Mouse (Mus musculus) embryonic facial prominence, embryonic 12.5 days (tissue): ENCODE results near the gene 9930104L06Rik. TPM values are rescaled to one million over a fixed set of nuclear protein-coding genes. Genes with fewer than 3 reads are reported as not detected.
"Not testable (repeated sequence)": the region's sequence is repeated elsewhere in the genome, so short reads cannot be mapped to it uniquely, and the experiment has no call there.

Experiments used
- ATAC-seq: fragments of 200-750 bp; cut with Nextera tagmentation; 2 replicates; pipeline ENCODE4 v1.8.0; 2017; ENCODE audit not compliant: insufficient number of reproducible peaks, insufficient read depth, low FRiP score, low TSS enrichment
- H3K27ac ChIP-seq: fragments of 300-500 bp; sonication (generic); 2 replicates; pipeline ENCODE4 v1.5.1; 2016; ENCODE audit warnings: mild to moderate bottlenecking
- H3K27me3 ChIP-seq: fragments of 300-500 bp; sonication (generic); 2 replicates; pipeline ENCODE4 v1.6.1; 2016; ENCODE audit warnings: mild to moderate bottlenecking, moderate library complexity
- H3K36me3 ChIP-seq: fragments of 300-500 bp; sonication (generic); 2 replicates; pipeline ENCODE4 v1.6.1; 2016; ENCODE audit warnings: mild to moderate bottlenecking
- H3K4me1 ChIP-seq: fragments of 300-500 bp; sonication (generic); 2 replicates; pipeline ENCODE4 v1.6.1; 2016
- H3K4me2 ChIP-seq: fragments of 300-500 bp; sonication (generic); replicated peaks from 2 replicates; pipeline ENCODE4 v1.6.1; 2016; ENCODE audit warnings: mild to moderate bottlenecking, moderate library complexity
- H3K4me3 ChIP-seq: fragments of 300-500 bp; sonication (generic); 2 replicates; pipeline ENCODE4 v1.5.1; 2016; ENCODE audit warnings: mild to moderate bottlenecking
- H3K9ac ChIP-seq: fragments of 300-500 bp; sonication (generic); 2 replicates; pipeline ENCODE4 v1.6.1; 2016; ENCODE audit warnings: mild to moderate bottlenecking, moderate library complexity
- H3K9me3 ChIP-seq: fragments of 300-500 bp; sonication (generic); 2 replicates; pipeline ENCODE4 v1.6.1; 2016; ENCODE audit warnings: mild to moderate bottlenecking, moderate library complexity
- WGBS: fragments of 180-500 bp; shearing (Covaris S2); methylation state at CpG from one replicate; pipeline ENCODE4 v1.1.7; 2016; 5-methylcytosine and 5-hydroxymethylcytosine counted together
- polyA plus RNA-seq: library from polyadenylated mRNA; unstranded; fragments of >200 nt; fragmentation: Nextera tagmentation; extraction: Ambion mirVana; gene quantifications from 2 replicates; pipeline ENCODE4 v1.2.1, GENCODE M21; 2016

The 9930104L06Rik gene
- polyA plus RNA-seq, 1 experiment from 2014 or later = 19.5 TPM

DNA sequence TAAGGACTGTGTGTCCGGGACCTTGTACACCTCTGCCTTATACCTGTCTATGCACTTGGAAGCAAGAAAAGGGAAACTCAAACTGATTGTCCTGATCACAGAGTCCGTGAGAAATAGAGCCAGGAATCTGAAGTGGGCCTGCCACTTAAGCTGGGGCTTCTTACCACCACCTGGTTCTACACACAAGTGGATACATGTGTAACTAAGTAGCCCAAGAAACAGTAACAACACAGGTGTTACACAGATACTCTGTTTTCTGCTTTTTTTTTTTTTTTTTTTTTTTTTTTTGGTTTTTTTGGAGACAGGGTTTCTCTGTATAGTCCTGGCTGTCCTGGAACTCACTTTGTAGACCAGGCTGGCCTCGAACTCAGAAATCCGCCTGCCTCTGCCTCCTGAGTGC, 2.4 kb downstream of the 9930104L06Rik start, which contains the start of gene Cdca8:
TSS of gene Cdca8 (minus strand) at position 101 of the 400 bp plus-strand sequence.
- Histone ChIP-seq H3K4me2 (peak within 1 kb of the TSS; percentile 89; the same call in 1 of the 2 replicates), H3K36me3 (peaks cover 30% of the 10 kb centered on the region; the same call in 1 of the 2 replicates), H3K4me1 (peaks cover 19% of the 10 kb centered on the region)
- H3K9me3 ChIP-seq, H3K4me3 ChIP-seq, ATAC-seq, H3K27me3 ChIP-seq, H3K27ac ChIP-seq, H3K9ac ChIP-seq: not testable (repeated sequence)
- 93% methylated on average over 4 of the region's 4 CpGs for WGBS

DNA sequence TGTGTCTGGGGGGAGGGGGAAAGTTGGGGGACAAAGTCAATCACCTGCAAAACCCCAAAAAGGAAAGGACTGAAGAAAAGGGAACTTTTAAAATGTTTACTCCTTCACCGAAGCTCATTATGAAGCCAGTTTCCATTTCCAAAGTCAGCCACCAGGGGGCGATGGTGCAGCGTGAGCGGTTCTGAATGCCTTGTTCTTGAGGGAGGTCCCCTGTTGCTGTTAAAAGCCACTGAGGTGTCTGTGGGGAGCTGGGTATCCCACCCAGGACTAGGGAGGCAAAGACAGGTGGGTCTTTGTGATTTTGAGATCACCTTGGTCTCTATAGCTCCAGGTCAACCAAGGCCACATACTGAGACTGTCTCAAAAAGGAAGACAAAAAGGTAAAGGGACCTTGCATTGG, 6.2 kb downstream of the 9930104L06Rik start:
- no peaks in the 10 kb centered on the region for H3K9me3 ChIP-seq
- no peaks in the 10 kb centered on the region for H3K27me3 ChIP-seq
- ATAC-seq = no peak
- H3K36me3 ChIP-seq = peaks cover 30% of the 10 kb centered on the region; the same call in 1 of the 2 replicates
- H3K4me2 ChIP-seq = no peak overlapping the region
- H3K4me3 ChIP-seq = no peak overlapping the region
- H3K27ac ChIP-seq = no peak overlapping the region
- WGBS = 11% methylated on average over 4 of the region's 4 CpGs
- no peak overlapping the region for H3K9ac ChIP-seq
- H3K4me1 ChIP-seq = peaks cover 3% of the 10 kb centered on the region

DNA sequence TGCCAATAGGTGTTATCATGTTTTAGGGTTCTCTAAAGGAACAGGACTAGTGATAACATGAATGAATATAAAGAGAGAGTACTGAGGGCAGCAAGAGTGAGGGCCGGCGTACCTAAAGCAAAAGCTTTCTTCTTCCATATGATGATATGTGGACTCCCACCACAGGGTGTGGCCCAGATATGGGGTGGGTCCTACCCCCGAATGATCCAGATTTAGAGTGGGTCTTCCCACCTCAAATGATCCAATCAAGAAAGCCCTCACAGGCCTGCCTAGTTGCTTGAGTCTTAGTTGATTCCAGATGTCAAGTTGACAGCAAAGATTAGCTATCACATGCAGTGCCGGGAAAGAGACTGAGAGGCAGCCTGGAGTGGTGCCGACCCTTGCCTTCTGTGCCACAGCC, 6.9 kb downstream of the 9930104L06Rik start:
- H3K27ac ChIP-seq = no peak overlapping the region
- no peak overlapping the region for H3K4me2 ChIP-seq
- WGBS = 50% methylated on average over 5 of the region's 5 CpGs
- H3K36me3 ChIP-seq = peaks cover 24% of the 10 kb centered on the region; the same call in 1 of the 2 replicates
- H3K9me3 ChIP-seq = no peaks in the 10 kb centered on the region
- H3K4me1 ChIP-seq = no peaks in the 10 kb centered on the region
- no peak for ATAC-seq
- no peaks in the 10 kb centered on the region for H3K27me3 ChIP-seq
- H3K4me3 ChIP-seq = no peak overlapping the region
- no peak overlapping the region for H3K9ac ChIP-seq

DNA sequence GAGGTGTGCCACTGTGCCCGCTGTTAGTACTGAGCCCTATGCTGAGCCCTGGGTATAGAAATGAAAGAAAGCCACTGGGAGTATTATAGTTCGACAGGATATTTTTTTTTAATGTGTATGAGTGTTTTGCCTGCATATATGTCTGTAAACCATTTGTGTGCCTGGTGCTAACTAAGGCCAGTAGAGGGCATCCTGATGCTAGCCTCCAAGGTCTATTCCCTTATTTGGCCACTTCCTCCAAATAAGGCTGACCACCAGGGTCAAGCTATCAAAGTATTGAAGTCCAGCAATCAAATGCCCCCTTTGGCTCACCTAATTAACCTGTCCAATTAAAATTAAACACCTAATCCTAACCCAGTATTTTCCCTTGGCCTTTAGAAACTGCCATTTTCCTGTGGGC, 8.1 kb downstream of the 9930104L06Rik start:
- no peak overlapping the region for H3K9ac ChIP-seq
- H3K27me3 ChIP-seq = no peaks in the 10 kb centered on the region
- H3K9me3 ChIP-seq = no peaks in the 10 kb centered on the region
- H3K4me3 ChIP-seq = no peak overlapping the region
- no peak overlapping the region for H3K4me2 ChIP-seq
- no peak overlapping the region for H3K27ac ChIP-seq
- ATAC-seq = no peak
- H3K36me3 ChIP-seq = peaks cover 19% of the 10 kb centered on the region; the same call in 1 of the 2 replicates
- no peaks in the 10 kb centered on the region for H3K4me1 ChIP-seq
- 51% methylated on average over 2 of the region's 2 CpGs for WGBS

DNA sequence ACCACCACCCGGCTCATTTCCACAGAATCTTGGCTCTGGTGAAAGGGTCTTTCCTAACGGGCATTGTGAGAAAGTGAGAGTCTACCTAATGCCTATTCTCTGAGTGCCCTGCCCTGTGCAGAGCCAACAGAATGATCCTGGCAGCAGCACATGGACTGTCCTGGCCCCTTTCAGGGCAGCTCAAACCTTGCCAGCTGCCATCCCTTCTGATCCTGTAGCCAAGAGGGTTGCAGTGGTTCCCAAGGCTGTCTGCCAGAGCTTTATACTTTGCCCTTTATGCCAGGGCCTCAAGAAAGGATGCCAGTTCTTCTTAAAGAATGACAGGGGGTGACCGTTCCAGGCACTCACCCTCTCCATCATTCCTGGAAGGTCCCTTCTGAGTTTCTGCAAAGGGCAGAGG, 12.6 kb downstream of the 9930104L06Rik start:
- Histone ChIP-seq H3K4me2 (no peak overlapping the region), H3K27me3 (no peaks in the 10 kb centered on the region; the same call in 1 of the 2 replicates), H3K9me3 (no peaks in the 10 kb centered on the region), H3K27ac (no peak overlapping the region), H3K4me3 (no peak overlapping the region), H3K4me1 (no peaks in the 10 kb centered on the region), H3K36me3 (no peaks in the 10 kb centered on the region), H3K9ac (no peak overlapping the region)
- ATAC-seq = no peak
- WGBS = 89% methylated on average over 3 of the region's 3 CpGs

DNA sequence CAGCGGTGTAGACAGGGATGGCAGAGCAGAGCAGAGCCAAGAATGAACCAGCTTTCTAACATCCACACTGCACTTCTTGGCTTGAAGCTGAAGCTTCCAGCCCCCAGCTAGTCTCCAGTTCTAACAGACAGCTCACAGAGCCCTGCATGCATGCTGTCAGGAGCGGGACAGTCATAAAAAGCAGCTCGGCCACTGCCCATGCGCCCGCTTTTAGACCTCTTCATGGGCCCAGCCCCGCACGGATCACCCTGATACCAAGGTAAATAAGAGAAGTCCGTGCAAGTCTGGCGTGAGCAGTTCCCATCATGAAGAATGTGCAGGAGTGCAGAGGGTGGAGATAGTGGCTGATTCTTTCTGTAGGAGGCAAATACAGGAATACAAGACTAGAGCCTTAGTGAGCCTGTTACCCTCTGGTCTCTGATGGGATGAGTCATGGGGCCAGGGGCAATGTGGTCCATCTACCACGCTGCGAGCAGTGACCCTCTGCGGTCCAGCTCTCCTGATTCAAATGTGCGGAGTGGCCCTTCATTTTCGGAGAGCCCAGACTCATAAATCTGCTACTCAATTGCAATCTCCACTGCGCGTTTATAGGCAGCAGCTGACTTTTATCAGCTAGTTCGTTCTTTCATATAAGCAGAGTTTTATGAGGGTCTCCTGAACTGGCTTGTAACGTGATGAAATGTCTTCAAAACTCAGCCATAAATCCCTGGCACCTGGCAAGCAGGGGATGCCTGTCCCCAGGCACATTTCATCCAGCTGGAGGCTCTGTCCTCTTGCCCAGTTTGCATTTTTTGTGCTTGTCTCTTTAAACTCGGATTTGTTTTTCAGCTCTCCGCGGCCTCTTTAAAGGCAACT, 13.6 kb downstream of the 9930104L06Rik start:
- 83% methylated on average over 21 of the region's 21 CpGs for WGBS
- Histone ChIP-seq H3K9ac (no peak overlapping the region), H3K36me3 (no peaks in the 10 kb centered on the region), H3K27me3 (no peaks in the 10 kb centered on the region; the same call in 1 of the 2 replicates), H3K9me3 (no peaks in the 10 kb centered on the region), H3K4me2 (no peak overlapping the region), H3K4me1 (no peaks in the 10 kb centered on the region), H3K27ac (no peak overlapping the region), H3K4me3 (no peak overlapping the region)
- no peak for ATAC-seq

DNA sequence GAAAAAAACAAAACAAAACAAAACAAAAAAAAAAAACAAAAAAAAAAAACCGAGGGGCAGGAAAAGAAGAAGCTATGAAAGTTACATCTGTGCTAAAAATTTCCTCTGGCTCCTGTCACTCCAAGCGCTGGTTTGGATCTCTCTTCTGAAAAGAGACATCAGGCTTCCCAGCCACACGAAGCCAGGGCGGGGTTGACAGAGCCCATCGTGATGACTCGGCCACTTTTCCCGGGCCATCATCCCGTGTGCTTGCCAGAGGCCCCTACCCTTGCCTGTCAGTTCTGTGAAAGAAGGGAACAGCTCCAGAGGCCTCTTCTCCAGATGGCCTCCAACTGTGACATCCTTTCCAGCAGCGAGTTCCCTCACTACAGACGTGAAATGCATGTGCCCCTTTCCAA, 14.2 kb downstream of the 9930104L06Rik start:
- no peak for ATAC-seq
- H3K9me3 ChIP-seq = no peaks in the 10 kb centered on the region
- H3K27me3 ChIP-seq = no peaks in the 10 kb centered on the region; the same call in 1 of the 2 replicates
- no peak overlapping the region for H3K4me2 ChIP-seq
- H3K9ac ChIP-seq = no peak overlapping the region
- H3K4me3 ChIP-seq = no peak overlapping the region
- WGBS = 57% methylated on average over 10 of the region's 10 CpGs
- no peak overlapping the region for H3K27ac ChIP-seq
- H3K4me1 ChIP-seq = no peaks in the 10 kb centered on the region
- no peaks in the 10 kb centered on the region for H3K36me3 ChIP-seq

DNA sequence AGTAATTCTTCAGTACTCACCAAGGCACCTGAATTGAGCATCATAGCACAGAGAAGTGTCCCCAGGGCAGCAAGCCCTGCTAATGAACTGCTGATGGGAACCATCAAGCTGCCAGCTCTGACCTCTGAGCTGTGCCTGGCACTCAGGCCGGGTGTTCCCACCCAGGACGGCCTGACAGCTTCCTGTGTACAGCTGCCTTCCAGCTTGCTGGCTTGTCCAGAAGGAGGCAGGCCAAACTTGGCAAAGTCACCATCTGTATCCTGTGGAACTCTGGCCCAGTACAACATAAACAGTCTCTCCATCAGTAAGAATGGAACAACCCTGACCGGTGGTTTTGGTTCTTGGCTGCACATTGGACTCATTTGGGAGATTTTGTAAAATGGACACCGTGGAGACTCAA, 16.7 kb downstream of the 9930104L06Rik start:
- H3K9ac ChIP-seq = no peak overlapping the region
- no peaks in the 10 kb centered on the region for H3K9me3 ChIP-seq
- no peak overlapping the region for H3K27ac ChIP-seq
- peaks cover 1% of the 10 kb centered on the region; the same call in 1 of the 2 replicates for H3K4me1 ChIP-seq
- no peaks in the 10 kb centered on the region for H3K36me3 ChIP-seq
- H3K4me2 ChIP-seq = no peak overlapping the region
- H3K27me3 ChIP-seq = peaks cover 7% of the 10 kb centered on the region
- WGBS = 62% methylated on average over 4 of the region's 4 CpGs
- H3K4me3 ChIP-seq = no peak overlapping the region
- ATAC-seq = no peak

DNA sequence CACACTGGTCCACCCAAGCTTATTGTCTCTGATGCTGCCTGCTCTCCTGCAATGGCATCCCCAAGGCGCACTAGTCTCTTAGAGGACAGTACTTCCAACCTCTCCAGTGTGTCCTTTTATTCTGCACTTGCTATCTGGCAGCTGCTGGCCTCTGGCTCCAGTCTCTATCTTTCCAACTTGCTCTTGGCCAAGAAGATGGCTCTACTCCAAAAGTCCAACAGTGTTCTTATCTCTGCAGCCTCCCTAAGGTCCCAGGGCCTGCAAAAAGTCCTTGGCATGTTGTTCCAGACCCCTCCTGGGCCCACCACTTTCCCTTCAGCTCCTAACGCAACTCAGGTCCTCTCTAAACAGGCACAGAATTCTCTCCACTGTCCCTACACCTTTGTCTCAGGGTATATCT, 20.4 kb downstream of the 9930104L06Rik start:
- H3K4me2 ChIP-seq = no peak overlapping the region
- H3K9ac ChIP-seq = no peak overlapping the region
- H3K9me3 ChIP-seq = 0 out of 2 replicates have a peak, but pooled peaks cover 3% of the 10 kb centered on the region
- no peak overlapping the region for H3K4me3 ChIP-seq
- H3K27me3 ChIP-seq = peaks cover 7% of the 10 kb centered on the region
- peaks cover 12% of the 10 kb centered on the region for H3K4me1 ChIP-seq
- H3K27ac ChIP-seq = no peak overlapping the region
- H3K36me3 ChIP-seq = no peaks in the 10 kb centered on the region
- 93% methylated on average over 2 of the region's 2 CpGs for WGBS
- ATAC-seq = no peak

DNA sequence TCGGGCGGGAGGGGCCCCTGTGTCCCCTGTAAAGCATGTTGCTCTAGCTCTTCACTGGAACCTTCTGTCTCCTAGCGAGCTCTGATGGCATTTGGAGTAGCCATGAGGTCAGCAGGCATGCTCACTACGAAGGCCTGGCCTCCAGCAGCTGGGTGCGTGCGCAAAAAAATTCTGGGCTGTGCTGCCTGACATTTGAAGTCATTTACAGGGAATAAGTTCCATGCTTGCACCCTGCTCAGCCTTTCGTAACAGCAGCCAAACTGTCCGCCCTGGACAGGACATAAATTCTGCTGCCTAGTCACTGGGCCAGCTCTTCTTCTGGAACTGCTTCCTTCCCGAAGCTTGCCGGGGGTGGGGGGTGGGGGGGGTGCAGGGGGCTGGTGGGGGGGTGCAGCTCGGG, 22.2 kb downstream of the 9930104L06Rik start:
- no peak overlapping the region for H3K4me3 ChIP-seq

DNA sequence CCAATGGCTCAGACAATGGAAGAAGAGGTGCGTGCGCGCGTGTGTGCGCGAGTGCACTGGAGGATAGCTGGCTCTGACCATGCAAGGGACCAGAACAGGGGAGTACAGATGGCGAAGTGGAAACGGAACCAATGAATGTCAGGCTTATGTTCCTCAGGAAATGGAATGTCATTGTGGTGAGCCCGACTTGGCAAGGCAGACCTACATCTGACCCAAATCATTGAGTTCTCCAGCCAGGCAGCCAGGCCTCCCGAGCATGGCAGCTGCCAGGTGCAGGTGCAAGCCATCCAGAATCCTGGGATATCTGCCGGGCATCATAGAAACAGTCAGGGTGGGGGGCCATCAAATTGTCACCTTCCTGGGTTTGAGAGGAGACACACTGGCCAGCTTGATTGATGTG, 24.1 kb downstream of the 9930104L06Rik start:
- 0 out of 2 replicates have a peak, but pooled peaks cover 3% of the 10 kb centered on the region for H3K9me3 ChIP-seq
- H3K36me3 ChIP-seq = no peaks in the 10 kb centered on the region
- H3K27ac ChIP-seq = no peak overlapping the region
- H3K4me1 ChIP-seq = peaks cover 23% of the 10 kb centered on the region
- H3K9ac ChIP-seq = no peak overlapping the region
- H3K27me3 ChIP-seq = peaks cover 12% of the 10 kb centered on the region; the same call in 1 of the 2 replicates
- H3K4me2 ChIP-seq = no peak overlapping the region
- no peak overlapping the region for H3K4me3 ChIP-seq
- 89% methylated on average over 11 of the region's 11 CpGs for WGBS
- ATAC-seq = no peak

More for the DNA sequence above, 22.2 kb downstream of the 9930104L06Rik start:
- no peak for ATAC-seq
- H3K4me2 ChIP-seq = no peak overlapping the region
- H3K27ac ChIP-seq = no peak overlapping the region
- peaks cover 7% of the 10 kb centered on the region for H3K27me3 ChIP-seq
- 49% methylated on average over 11 of the region's 11 CpGs for WGBS
- H3K9ac ChIP-seq = no peak overlapping the region
- no peaks in the 10 kb centered on the region for H3K36me3 ChIP-seq
- 0 out of 2 replicates have a peak, but pooled peaks cover 3% of the 10 kb centered on the region for H3K9me3 ChIP-seq
- peaks cover 17% of the 10 kb centered on the region for H3K4me1 ChIP-seq

DNA sequence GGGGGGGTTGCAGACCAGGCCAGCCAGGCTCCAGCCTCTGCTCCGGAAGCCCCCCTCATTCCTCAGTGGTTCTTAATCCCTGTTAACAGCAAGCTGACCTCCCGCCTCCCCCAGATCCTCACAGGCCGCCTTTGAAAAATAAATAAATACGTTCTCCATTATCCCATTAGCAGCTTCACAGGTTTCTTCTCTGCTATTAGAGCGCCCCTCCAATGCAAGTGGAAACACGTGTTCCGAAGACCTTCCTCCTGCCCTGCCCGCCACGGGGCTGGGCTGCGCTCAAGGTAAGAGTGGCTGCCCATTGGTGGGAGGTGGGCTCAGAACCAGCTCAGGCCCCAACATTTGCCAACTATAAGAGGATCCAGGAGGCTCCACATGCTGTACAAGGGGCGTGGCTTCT, 25.7 kb downstream of the 9930104L06Rik start:
- Histone ChIP-seq H3K4me2 (no peak overlapping the region), H3K4me1 (peaks cover 23% of the 10 kb centered on the region), H3K27ac (no peak overlapping the region), H3K9ac (no peak overlapping the region), H3K9me3 (0 out of 2 replicates have a peak, but pooled peaks cover 3% of the 10 kb centered on the region), H3K27me3 (0 out of 2 replicates have a peak, but pooled peaks cover 9% of the 10 kb centered on the region), H3K4me3 (no peak overlapping the region), H3K36me3 (no peaks in the 10 kb centered on the region)
- 27% methylated on average over 11 of the region's 11 CpGs for WGBS
- ATAC-seq = no peak
